Mouse (Mus musculus) mouse embryonic stem cell (cell line): ENCODE measurements around the gene Tbc1d22a.
"Not testable (repeated sequence)": the region's sequence is repeated elsewhere in the genome, so short reads cannot be mapped to it uniquely, and the experiment has no call there.

Experiments
- in situ Hi-C, 2 experiments: fragments of 300-500 bp; cut with MboI; formaldehyde crosslinking; loops; 1 replicate in 1 of 2; 3 replicates in 1 of 2; pipeline ENCODE4 v1.14.3; 2019 to 2020; ENCODE audit warnings: low sequenced_read_pairs in 2 of 2, low pct_unique_long_range_greater_than_20kb in 1 of 2, mixed read lengths in 1 of 2; ENCODE audit not compliant: unreplicated experiment in 1 of 2

Tbc1d22a gene

GRCm38 (mm10) chr15:86177703-86178251 is 36.5 kb upstream of the Tbc1d22a start:
- in situ Hi-C loops = not testable (repeated sequence)

- in situ Hi-C loops = no loop called here
Measured at GRCm38 (mm10) chr15:86178594-86178993, 35.7 kb upstream of the Tbc1d22a start.

GRCm38 (mm10) chr15:86180427-86180826 is 33.8 kb upstream of the Tbc1d22a start:
- in situ Hi-C loops = no loop called here

GRCm38 (mm10) chr15:86181321-86181720 is 32.9 kb upstream of the Tbc1d22a start:
- in situ Hi-C loops = not testable (repeated sequence)

GRCm38 (mm10) chr15:86181941-86182439 is 32.3 kb upstream of the Tbc1d22a start:
- in situ Hi-C loops = no loop called here

- in situ Hi-C loops = no loop called here
Measured at GRCm38 (mm10) chr15:86182646-86183045, 31.6 kb upstream of the Tbc1d22a start.

- in situ Hi-C loops = no loop called here
Measured at GRCm38 (mm10) chr15:86183484-86183883, 30.8 kb upstream of the Tbc1d22a start.

- in situ Hi-C loops = no loop called here
Measured at GRCm38 (mm10) chr15:86184071-86184470, 30.2 kb upstream of the Tbc1d22a start.

- in situ Hi-C loops = no loop called here
Measured at GRCm38 (mm10) chr15:86184851-86185688, 29.2 kb upstream of the Tbc1d22a start.

- in situ Hi-C loops = no loop called here
Measured at GRCm38 (mm10) chr15:86185689-86186569, 28.3 kb upstream of the Tbc1d22a start, which contains the start of gene Cerk. Gene Cerk, minus strand, starts transcription at chr15:86186141.

GRCm38 (mm10) chr15:86186686-86187085 is 27.6 kb upstream of the Tbc1d22a start:
- in situ Hi-C loops = no loop called here

- in situ Hi-C loops = no loop called here
Measured at GRCm38 (mm10) chr15:86188186-86188585, 26.1 kb upstream of the Tbc1d22a start.

GRCm38 (mm10) chr15:86188746-86189470 is 25.4 kb upstream of the Tbc1d22a start:
- in situ Hi-C loops = no loop called here

- in situ Hi-C loops = no loop called here
Measured at GRCm38 (mm10) chr15:86190387-86190786, 23.9 kb upstream of the Tbc1d22a start.

- in situ Hi-C loops = no loop called here
Measured at GRCm38 (mm10) chr15:86191505-86191904, 22.8 kb upstream of the Tbc1d22a start.

GRCm38 (mm10) chr15:86191933-86192332 is 22.3 kb upstream of the Tbc1d22a start:
- in situ Hi-C loops = no loop called here

- in situ Hi-C loops = not testable (repeated sequence)
Measured at GRCm38 (mm10) chr15:86194676-86195453, 19.4 kb upstream of the Tbc1d22a start.

- in situ Hi-C loops = no loop called here
Measured at GRCm38 (mm10) chr15:86199052-86199451, 15.2 kb upstream of the Tbc1d22a start.
